Mouse (Mus musculus): ENCODE data around the gene Arsg. TPM values are rescaled to one million over a fixed set of nuclear protein-coding genes. Genes with fewer than 3 reads are reported as not detected.

Gene Arsg
- polyA plus RNA-seq, 1 experiment = 26.8 TPM

- Histone ChIP-seq H3K4me1 (ENCODE audit: control insufficient read depth, insufficient read depth, low read length) (no peaks in the 10 kb centered on the region), H3K27ac (ENCODE audit: insufficient read depth, low read length) (no peak overlapping the region), H3K4me3 (ENCODE audit: insufficient read depth, low read length) (no peak overlapping the region)
- TF ChIP-seq CTCF (IDR thresholded peaks at IDR 0.05; ENCODE audit: extremely low read depth, insufficient read depth, low read length) (no peak), POLR2A (IDR thresholded peaks at IDR 0.05; ENCODE audit: extremely low read depth, insufficient read depth, low read length) (no peak)
These were observed 91.5 kb downstream of the Arsg start for GRCm38 (mm10) chr11:109564466-109565214.

- TF ChIP-seq CTCF (IDR thresholded peaks at IDR 0.05; ENCODE audit: extremely low read depth, insufficient read depth, low read length) (no peak), POLR2A (IDR thresholded peaks at IDR 0.05; ENCODE audit: extremely low read depth, insufficient read depth, low read length) (no peak)
- H3K4me1 ChIP-seq (ENCODE audit: control insufficient read depth, insufficient read depth, low read length) = no peaks in the 10 kb centered on the region
These were observed 95.9 kb downstream of the Arsg start for GRCm38 (mm10) chr11:109569007-109569618.

GRCm38 (mm10) chr11:109569809-109570208 is 96.6 kb downstream of the Arsg start:
- Histone ChIP-seq H3K4me3 (ENCODE audit: insufficient read depth, low read length) (no peak overlapping the region), H3K27ac (ENCODE audit: insufficient read depth, low read length) (no peak overlapping the region), H3K4me1 (ENCODE audit: control insufficient read depth, insufficient read depth, low read length) (no peaks in the 10 kb centered on the region)
- no peak for TF ChIP-seq POLR2A (IDR thresholded peaks at IDR 0.05; ENCODE audit: extremely low read depth, insufficient read depth, low read length)
- TF ChIP-seq CTCF (IDR thresholded peaks at IDR 0.05; ENCODE audit: extremely low read depth, insufficient read depth, low read length) = no peak

More at GRCm38 (mm10) chr11:109569007-109569618, 95.9 kb downstream of the Arsg start:
- H3K4me3 ChIP-seq (ENCODE audit: insufficient read depth, low read length) = no peak overlapping the region
- H3K27ac ChIP-seq (ENCODE audit: insufficient read depth, low read length) = no peak overlapping the region

GRCm38 (mm10) chr11:109572051-109572450 is 98.9 kb downstream of the Arsg start:
- Histone ChIP-seq H3K4me3 (ENCODE audit: insufficient read depth, low read length) (no peak overlapping the region), H3K4me1 (ENCODE audit: control insufficient read depth, insufficient read depth, low read length) (no peaks in the 10 kb centered on the region), H3K27ac (ENCODE audit: insufficient read depth, low read length) (no peak overlapping the region)
- TF ChIP-seq CTCF (IDR thresholded peaks at IDR 0.05; ENCODE audit: extremely low read depth, insufficient read depth, low read length) = no peak
- TF ChIP-seq POLR2A (IDR thresholded peaks at IDR 0.05; ENCODE audit: extremely low read depth, insufficient read depth, low read length) = no peak

DNA sequence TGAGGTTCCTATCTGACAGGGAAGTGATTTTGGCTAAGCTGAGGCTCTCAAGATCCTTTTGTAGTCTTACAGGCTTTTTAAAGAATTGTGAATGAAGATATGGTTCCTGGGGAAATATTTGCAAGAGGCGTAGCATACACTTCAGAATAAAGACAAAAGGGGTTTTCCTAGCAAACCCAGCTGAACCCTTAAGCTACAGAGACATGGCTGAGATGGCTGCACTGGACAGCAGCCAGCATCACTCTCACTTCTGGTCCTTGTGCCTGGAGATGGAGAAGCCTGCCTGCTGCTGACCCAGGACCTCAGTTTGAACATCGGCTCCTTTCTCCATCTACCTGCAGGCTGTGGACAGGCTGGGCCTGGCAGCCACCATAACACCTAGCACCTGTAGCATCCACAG is 101.4 kb downstream of the Arsg start:
- Histone ChIP-seq H3K4me3 (ENCODE audit: insufficient read depth, low read length) (no peak overlapping the region), H3K4me1 (ENCODE audit: control insufficient read depth, insufficient read depth, low read length) (no peaks in the 10 kb centered on the region), H3K27ac (ENCODE audit: insufficient read depth, low read length) (no peak overlapping the region)
- TF ChIP-seq CTCF (IDR thresholded peaks at IDR 0.05; ENCODE audit: extremely low read depth, insufficient read depth, low read length) (no peak), POLR2A (IDR thresholded peaks at IDR 0.05; ENCODE audit: extremely low read depth, insufficient read depth, low read length) (no peak)

GRCm38 (mm10) chr11:109575832-109576231 is 102.7 kb downstream of the Arsg start:
- H3K27ac ChIP-seq (ENCODE audit: insufficient read depth, low read length) = no peak overlapping the region
- TF ChIP-seq POLR2A (IDR thresholded peaks at IDR 0.05; ENCODE audit: extremely low read depth, insufficient read depth, low read length) = no peak
- TF ChIP-seq CTCF (IDR thresholded peaks at IDR 0.05; ENCODE audit: extremely low read depth, insufficient read depth, low read length) = no peak
- no peaks in the 10 kb centered on the region for H3K4me1 ChIP-seq (ENCODE audit: control insufficient read depth, insufficient read depth, low read length)
- no peak overlapping the region for H3K4me3 ChIP-seq (ENCODE audit: insufficient read depth, low read length)

GRCm38 (mm10) chr11:109578536-109578935 is 105.4 kb downstream of the Arsg start:
- TF ChIP-seq POLR2A (IDR thresholded peaks at IDR 0.05; ENCODE audit: extremely low read depth, insufficient read depth, low read length) = no peak
- no peak for TF ChIP-seq CTCF (IDR thresholded peaks at IDR 0.05; ENCODE audit: extremely low read depth, insufficient read depth, low read length)
- no peak overlapping the region for H3K27ac ChIP-seq (ENCODE audit: insufficient read depth, low read length)
- no peak overlapping the region for H3K4me3 ChIP-seq (ENCODE audit: insufficient read depth, low read length)
- no peaks in the 10 kb centered on the region for H3K4me1 ChIP-seq (ENCODE audit: control insufficient read depth, insufficient read depth, low read length)

DNA sequence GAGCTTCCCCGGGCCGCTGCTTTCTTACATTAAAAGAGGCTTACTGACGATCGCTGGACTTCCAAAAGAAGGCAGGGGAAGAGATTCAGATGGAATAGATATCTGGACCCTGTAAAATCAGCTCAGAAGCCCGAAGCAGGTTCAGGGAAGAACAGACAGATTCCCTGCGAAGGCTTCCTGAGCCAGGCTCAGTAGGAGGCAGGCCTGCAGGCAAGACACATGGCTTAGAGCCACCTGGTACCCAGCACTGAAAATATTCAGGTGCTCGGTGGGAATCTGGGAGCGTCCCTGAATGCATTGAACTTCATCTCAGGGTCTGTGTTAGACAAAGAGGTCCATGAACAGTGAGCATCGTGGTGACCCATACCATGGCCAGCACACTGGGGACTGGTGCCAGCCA is 106.8 kb downstream of the Arsg start:
- no peak overlapping the region for H3K4me3 ChIP-seq (ENCODE audit: insufficient read depth, low read length)
- H3K27ac ChIP-seq (ENCODE audit: insufficient read depth, low read length) = no peak overlapping the region
- no peaks in the 10 kb centered on the region for H3K4me1 ChIP-seq (ENCODE audit: control insufficient read depth, insufficient read depth, low read length)
- no peak for TF ChIP-seq CTCF (IDR thresholded peaks at IDR 0.05; ENCODE audit: extremely low read depth, insufficient read depth, low read length)
- TF ChIP-seq POLR2A (IDR thresholded peaks at IDR 0.05; ENCODE audit: extremely low read depth, insufficient read depth, low read length) = no peak

DNA sequence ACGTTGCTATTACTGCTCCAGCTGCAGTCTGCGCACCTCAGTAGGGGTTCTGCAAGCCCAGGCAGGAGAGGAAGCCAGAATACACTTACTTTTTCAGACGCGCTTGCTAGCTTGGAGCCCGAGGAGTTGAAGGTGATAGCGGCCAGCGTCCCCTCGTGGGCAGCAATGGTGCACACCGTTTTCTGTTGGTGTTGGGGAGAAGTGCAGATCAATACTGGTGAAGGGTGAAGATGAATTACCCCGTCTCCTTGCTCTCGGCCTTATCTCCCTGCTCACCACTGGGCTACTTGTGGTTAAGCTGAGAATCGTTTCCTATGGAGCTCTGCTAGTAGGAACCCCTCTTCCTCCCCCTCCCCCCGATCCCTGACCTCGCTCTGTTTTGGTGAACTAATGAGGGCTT is 110.8 kb downstream of the Arsg start:
- Histone ChIP-seq H3K4me3 (ENCODE audit: insufficient read depth, low read length) (no peak overlapping the region), H3K4me1 (ENCODE audit: control insufficient read depth, insufficient read depth, low read length) (peaks cover 2% of the 10 kb centered on the region; the same call in 1 of the 2 replicates), H3K27ac (ENCODE audit: insufficient read depth, low read length) (no peak overlapping the region)
- TF ChIP-seq POLR2A (IDR thresholded peaks at IDR 0.05; ENCODE audit: extremely low read depth, insufficient read depth, low read length) = no peak
